ENCODE assay signal across 9 mouse cellular contexts in genomic region chr19:5424092-5424781, GRCm38 (mm10). TPM values are rescaled to one million over a fixed set of nuclear protein-coding genes. Genes with fewer than 3 reads are reported as not detected.
DNase-seq lines count a peak whose midpoint lies in the region; ATAC-seq and TF ChIP-seq lines count a peak whose summit lies in the region.
"Had no signal": no experiment of that assay in that cellular context is flagged by ENCODE, and none has a peak within 500 bp of the region (broad histone marks: within the 10 kb centered on the region; RNA-seq: fewer than 3 reads in every experiment).

No protein-coding gene starts in this region.

- TF ChIP-seq EP300 in lung, postnatal 0 days (IDR thresholded peaks at IDR 0.05): peak; percentile 33; the same call in 1 of the 2 replicates

- H3K4me2 ChIP-seq in heart, embryonic 13.5 days: peak overlapping the region; percentile 71
- H3K4me2 ChIP-seq in kidney, embryonic 16.5 days (replicated peaks; ENCODE audit: low read depth, low read length): peak overlapping the region; percentile 88
- H3K4me2 ChIP-seq in lung, postnatal 0 days (replicated peaks; ENCODE audit: low read depth, low read length): peak overlapping the region; percentile 74

- H3K27me3 ChIP-seq in heart, embryonic 13.5 days (replicated peaks): no peaks in the 10 kb centered on the region
- no peaks in the 10 kb centered on the region for H3K27me3 ChIP-seq in kidney, embryonic 16.5 days (ENCODE audit: insufficient read depth, low read length)
- H3K27me3 ChIP-seq in lung, postnatal 0 days (replicated peaks; ENCODE audit: insufficient read depth, low read length): no peaks in the 10 kb centered on the region

- peak overlapping the region; percentile 91 for H3K9ac ChIP-seq in heart, embryonic 13.5 days
- H3K9ac ChIP-seq in kidney, embryonic 16.5 days (replicated peaks; ENCODE audit: low read length): peak overlapping the region; percentile 87
- H3K9ac ChIP-seq in lung, postnatal 0 days (replicated peaks; ENCODE audit: low read depth): peak overlapping the region; percentile 89

- no peak for TF ChIP-seq CTCF in embryonic fibroblast, embryonic 13.5 days (IDR thresholded peaks at IDR 0.05; ENCODE audit: borderline replicate concordance, insufficient read depth, low read length)
- peak; percentile 45 for TF ChIP-seq CTCF in lung, postnatal 0 days (IDR thresholded peaks at IDR 0.05)

- peak; percentile 47 for ATAC-seq in CD4-positive, CD25-positive, alpha-beta regulatory T cell, adult 4 months
- ATAC-seq in heart, embryonic 13.5 days (ENCODE audit: extremely low read depth, insufficient number of reproducible peaks, low FRiP score, low TSS enrichment): peak; percentile 68
- peak; percentile 62 for ATAC-seq in kidney, embryonic 16.5 days (ENCODE audit: low FRiP score, low TSS enrichment)
- peak; percentile 80 for ATAC-seq in lung, postnatal 0 days

- no peaks in the 10 kb centered on the region for H3K9me3 ChIP-seq in heart, embryonic 13.5 days
- no peaks in the 10 kb centered on the region for H3K9me3 ChIP-seq in kidney, embryonic 16.5 days (ENCODE audit: low read length)
- H3K9me3 ChIP-seq in lung, postnatal 0 days (ENCODE audit: low read length): no peaks in the 10 kb centered on the region

- peak; percentile 86 for DNase-seq in adrenal gland, postnatal 14 days
- peak; percentile 96 for DNase-seq in lung, postnatal 0 days (ENCODE audit: low spot score)
- DNase-seq in ovary, postnatal 14 days (ENCODE audit: low spot score): peak; percentile 60
- DNase-seq in thymus, postnatal 25 days: peak; percentile 79

- 0 out of 2 replicates have a peak, but pooled peaks have one; percentile 41 for TF ChIP-seq POLR2A in embryonic fibroblast, embryonic 13.5 days (IDR thresholded peaks at IDR 0.05; ENCODE audit: low read depth, low read length)

- peak overlapping the region; percentile 65 for H3K4me3 ChIP-seq in embryonic fibroblast, embryonic 13.5 days (ENCODE audit: insufficient read depth, low read length)
- peak overlapping the region; percentile 84 for H3K4me3 ChIP-seq in heart, embryonic 13.5 days
- H3K4me3 ChIP-seq in kidney, embryonic 16.5 days (ENCODE audit: low read length): peak overlapping the region; percentile 62
- peak overlapping the region; percentile 92 for H3K4me3 ChIP-seq in lung, postnatal 0 days (ENCODE audit: low read depth, low read length)

- H3K27ac ChIP-seq in embryonic fibroblast, embryonic 13.5 days (ENCODE audit: insufficient read depth, low read length): peak overlapping the region; percentile 86
- peak overlapping the region; percentile 92 for H3K27ac ChIP-seq in heart, embryonic 13.5 days (replicated peaks)
- peak overlapping the region; percentile 93 for H3K27ac ChIP-seq in kidney, embryonic 16.5 days (ENCODE audit: low read length)
- H3K27ac ChIP-seq in lung, postnatal 0 days (ENCODE audit: low read length): peak overlapping the region; percentile 98

- H3K36me3 ChIP-seq in heart, embryonic 13.5 days: peaks cover 63% of the 10 kb centered on the region
- H3K36me3 ChIP-seq in kidney, embryonic 16.5 days (ENCODE audit: insufficient read depth, low read length): peaks cover 41% of the 10 kb centered on the region
- H3K36me3 ChIP-seq in lung, postnatal 0 days (ENCODE audit: insufficient read depth, low read length): peaks cover 15% of the 10 kb centered on the region; the same call in 1 of the 2 replicates

- WGBS in heart, embryonic 13.5 days: under 1% methylated on average over 45 of the region's 48 CpGs
- WGBS in kidney, embryonic 16.5 days: under 1% methylated on average over 39 of the region's 48 CpGs
- 3% methylated on average over 27 of the region's 48 CpGs for WGBS in lung, postnatal 0 days

- H3K4me1 ChIP-seq in embryonic fibroblast, embryonic 13.5 days (ENCODE audit: control insufficient read depth, insufficient read depth, low read length): peaks cover 6% of the 10 kb centered on the region
- H3K4me1 ChIP-seq in heart, embryonic 13.5 days: peaks cover 30% of the 10 kb centered on the region
- peaks cover 29% of the 10 kb centered on the region for H3K4me1 ChIP-seq in kidney, embryonic 16.5 days (ENCODE audit: insufficient read depth, low read length)
- peaks cover 25% of the 10 kb centered on the region for H3K4me1 ChIP-seq in lung, postnatal 0 days (ENCODE audit: insufficient read depth, low read depth, low read length)

RNA-seq across cellular contexts. Expression of gene Drap1, which starts 0.5 kb away (rescaled TPM):
- 10 to 100 TPM; 56.0 to 57.2 TPM for polyA plus RNA-seq in CD4-positive, CD25-positive, alpha-beta regulatory T cell, adult 4 months (2017; shearing (Covaris generic))
- total RNA-seq in adrenal gland, postnatal 14 days (2021): 210 and 236 TPM in 2 replicates
- polyA plus RNA-seq in embryonic fibroblast, embryonic 13.5 days (2011; ENCODE audit: insufficient read length, low read depth, missing spikeins): 152 and 169 TPM in 2 replicates
- 190 and 213 TPM in 2 replicates for polyA plus RNA-seq in heart, embryonic 13.5 days (2015; fragmentation: Nextera tagmentation; extraction: Ambion mirVana)
- 226 and 236 TPM in 2 replicates for polyA plus RNA-seq in kidney, embryonic 16.5 days (2015; fragmentation: Nextera tagmentation; extraction: Ambion mirVana)
- 352 and 379 TPM in 2 replicates for polyA plus RNA-seq in lung, postnatal 0 days (2015; fragmentation: Nextera tagmentation; extraction: Ambion mirVana)

RNA-seq across cellular contexts. Expression of gene AI837181, which starts 0.7 kb away (rescaled TPM):
- polyA plus RNA-seq in CD4-positive, CD25-positive, alpha-beta regulatory T cell, adult 4 months (2017; shearing (Covaris generic)): 10 to 100 TPM; 20.8 to 28.7 TPM
- total RNA-seq in adrenal gland, postnatal 14 days (2021): 36.8 and 45.1 TPM in 2 replicates
- 47.2 and 48.3 TPM in 2 replicates for polyA plus RNA-seq in embryonic fibroblast, embryonic 13.5 days (2011; ENCODE audit: insufficient read length, low read depth, missing spikeins)
- polyA plus RNA-seq in heart, embryonic 13.5 days (2015; fragmentation: Nextera tagmentation; extraction: Ambion mirVana): 38.3 and 40.9 TPM in 2 replicates
- 24.0 and 50.8 TPM in 2 replicates for polyA plus RNA-seq in kidney, embryonic 16.5 days (2015; fragmentation: Nextera tagmentation; extraction: Ambion mirVana)
- 61.7 and 63.6 TPM in 2 replicates for polyA plus RNA-seq in lung, postnatal 0 days (2015; fragmentation: Nextera tagmentation; extraction: Ambion mirVana)

RNA-seq across cellular contexts. Expression of gene Tsga10ip, which starts 21.9 kb away (rescaled TPM):
- not detected for polyA plus RNA-seq in CD4-positive, CD25-positive, alpha-beta regulatory T cell, adult 4 months (2017; shearing (Covaris generic))
- not detected in 2 replicates for total RNA-seq in adrenal gland, postnatal 14 days (2021)
- not detected in 2 replicates for polyA plus RNA-seq in embryonic fibroblast, embryonic 13.5 days (2011; ENCODE audit: insufficient read length, low read depth, missing spikeins)
- 1.6 and 2.2 TPM in 2 replicates for polyA plus RNA-seq in heart, embryonic 13.5 days (2015; fragmentation: Nextera tagmentation; extraction: Ambion mirVana)
- polyA plus RNA-seq in kidney, embryonic 16.5 days (2015; fragmentation: Nextera tagmentation; extraction: Ambion mirVana): 0.41 TPM in 1 of 2 replicates, not detected in the other
- 1.1 TPM in 2 replicates for polyA plus RNA-seq in lung, postnatal 0 days (2015; fragmentation: Nextera tagmentation; extraction: Ambion mirVana)
- polyA plus RNA-seq: frontal cortex, adult 2 months had no signal

RNA-seq across cellular contexts. Expression of gene Fosl1, which starts 23.1 kb away (rescaled TPM):
- not detected for polyA plus RNA-seq in CD4-positive, CD25-positive, alpha-beta regulatory T cell, adult 4 months (2017; shearing (Covaris generic))
- 0.98 and 1.1 TPM in 2 replicates for total RNA-seq in adrenal gland, postnatal 14 days (2021)
- 13.4 and 35.0 TPM in 2 replicates for polyA plus RNA-seq in embryonic fibroblast, embryonic 13.5 days (2011; ENCODE audit: insufficient read length, low read depth, missing spikeins)
- polyA plus RNA-seq in heart, embryonic 13.5 days (2015; fragmentation: Nextera tagmentation; extraction: Ambion mirVana): not detected in 2 replicates
- polyA plus RNA-seq in kidney, embryonic 16.5 days (2015; fragmentation: Nextera tagmentation; extraction: Ambion mirVana): 0.54 TPM in 1 of 2 replicates, not detected in the other
- 0.31 TPM in 1 of 2 replicates, not detected in the other for polyA plus RNA-seq in lung, postnatal 0 days (2015; fragmentation: Nextera tagmentation; extraction: Ambion mirVana)

RNA-seq across cellular contexts. Expression of gene Ccdc85b, which starts 33.5 kb away (rescaled TPM):
- polyA plus RNA-seq in CD4-positive, CD25-positive, alpha-beta regulatory T cell, adult 4 months (2017; shearing (Covaris generic)): under 1 TPM; 0.48 to 0.83 TPM
- 8.8 and 11.2 TPM in 2 replicates for total RNA-seq in adrenal gland, postnatal 14 days (2021)
- polyA plus RNA-seq in embryonic fibroblast, embryonic 13.5 days (2011; ENCODE audit: insufficient read length, low read depth, missing spikeins): 3.0 and 5.2 TPM in 2 replicates
- polyA plus RNA-seq in heart, embryonic 13.5 days (2015; fragmentation: Nextera tagmentation; extraction: Ambion mirVana): 7.6 and 8.1 TPM in 2 replicates
- 7.8 and 8.6 TPM in 2 replicates for polyA plus RNA-seq in kidney, embryonic 16.5 days (2015; fragmentation: Nextera tagmentation; extraction: Ambion mirVana)
- polyA plus RNA-seq in lung, postnatal 0 days (2015; fragmentation: Nextera tagmentation; extraction: Ambion mirVana): 14.4 and 18.0 TPM in 2 replicates

Comparison
In these comparisons a context has a peak if more than half of its experiments do, and no peak if none do; other contexts are left out.
1. Peak in every context shown above with its lines: DNase-seq, ATAC-seq, H3K4me3 ChIP-seq and H3K27ac ChIP-seq.